Mouse (Mus musculus): ENCODE data around the gene Dmgdh. TPM values are rescaled to one million over a fixed set of nuclear protein-coding genes. Genes with fewer than 3 reads are reported as not detected.

The Dmgdh gene
- polyA plus RNA-seq, 1 experiment from 2014 or later, result 0.30 TPM

DNA sequence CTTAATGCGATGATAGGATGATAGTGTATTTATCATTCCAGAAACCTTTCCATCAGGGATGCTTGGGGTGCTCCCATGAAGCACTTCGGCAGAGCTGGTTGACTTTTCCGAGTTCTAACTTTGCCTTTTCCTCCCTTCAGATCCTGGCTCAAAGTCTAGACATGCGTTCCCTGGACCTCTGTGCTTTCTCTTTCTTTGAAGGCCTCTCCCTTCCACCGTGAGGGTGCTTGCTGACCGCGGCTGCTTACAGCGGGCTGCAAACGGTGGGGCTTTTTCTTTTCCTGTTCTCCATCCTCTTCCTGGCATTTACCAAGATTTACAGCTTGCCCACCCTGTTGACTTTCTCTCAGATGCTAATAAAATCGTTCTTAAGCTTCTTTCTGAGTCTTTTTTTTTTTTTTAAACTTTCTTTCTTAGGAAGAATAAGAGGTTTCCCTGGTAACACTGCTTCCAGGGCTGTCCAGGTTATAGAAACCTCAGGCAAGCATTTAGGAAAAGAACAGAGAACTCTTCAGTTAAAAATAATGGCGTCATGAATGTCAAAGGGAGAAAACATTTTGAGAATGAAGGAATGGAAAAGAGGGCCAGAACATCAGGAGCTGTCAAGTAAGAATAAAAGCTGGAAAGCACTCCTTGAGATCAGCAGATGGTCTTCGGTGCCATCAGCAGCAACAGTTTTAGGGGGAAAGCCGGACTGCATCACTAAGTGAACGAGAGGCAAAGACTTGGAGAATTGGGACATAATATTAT, 84.1 kb downstream of the Dmgdh start:
- Histone ChIP-seq H3K27ac (replicated peaks) (no peak overlapping the region), H3K9me3 (no peaks in the 10 kb centered on the region), H3K4me2 (no peak overlapping the region), H3K27me3 (no peaks in the 10 kb centered on the region), H3K4me3 (no peak overlapping the region), H3K4me1 (replicated peaks) (no peaks in the 10 kb centered on the region), H3K9ac (no peak overlapping the region), H3K36me3 (no peaks in the 10 kb centered on the region)
- 34% methylated on average over 14 of the region's 14 CpGs for WGBS
- ATAC-seq (ENCODE audit: low FRiP score, low read depth), result no peak

DNA sequence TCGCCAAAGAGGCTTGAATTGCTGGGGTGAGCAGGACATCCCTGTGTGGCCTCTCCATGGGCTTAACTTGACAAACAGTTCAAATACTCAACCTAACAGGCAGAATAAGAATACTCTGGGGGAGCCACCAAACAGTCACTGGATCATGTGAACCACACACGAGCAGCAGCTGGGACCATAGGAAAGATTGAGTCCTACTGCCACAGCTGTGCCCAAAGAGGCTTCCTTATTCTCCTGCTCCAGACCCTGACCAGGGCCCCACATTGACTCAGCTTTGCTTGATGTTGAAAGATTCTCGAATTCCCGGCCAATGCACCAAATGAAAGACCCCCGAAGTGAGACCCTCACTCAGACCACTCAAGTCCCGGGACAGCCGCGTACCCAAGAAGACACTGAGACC, 87.6 kb downstream of the Dmgdh start:
- H3K36me3 ChIP-seq, result no peaks in the 10 kb centered on the region
- H3K9me3 ChIP-seq, result no peaks in the 10 kb centered on the region
- H3K4me1 ChIP-seq (replicated peaks), result no peaks in the 10 kb centered on the region
- no peak for ATAC-seq (ENCODE audit: low FRiP score, low read depth)
- H3K27ac ChIP-seq (replicated peaks), result no peak overlapping the region
- 97% methylated on average over 8 of the region's 8 CpGs for WGBS
- no peaks in the 10 kb centered on the region for H3K27me3 ChIP-seq
- H3K4me3 ChIP-seq, result no peak overlapping the region
- H3K9ac ChIP-seq, result no peak overlapping the region
- H3K4me2 ChIP-seq, result no peak overlapping the region

DNA sequence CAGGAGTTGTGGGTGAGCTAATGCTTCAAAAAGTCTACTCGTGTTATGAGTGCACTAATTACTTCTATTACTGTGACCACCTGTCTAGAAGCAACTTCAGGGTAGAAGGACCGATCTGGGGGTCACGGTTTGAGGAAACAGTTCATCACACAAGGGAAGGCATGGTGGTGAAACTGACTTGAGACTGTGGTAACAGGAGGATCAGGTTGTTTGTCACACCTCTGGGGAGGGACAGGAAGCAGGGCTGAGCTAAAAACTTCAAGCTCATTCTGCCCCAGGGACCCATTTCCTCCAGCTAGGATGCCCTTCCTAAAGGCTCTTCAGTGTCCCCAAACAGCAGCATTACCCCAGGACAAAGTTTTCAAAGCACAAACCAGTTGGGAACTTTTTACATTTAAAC, 88.6 kb downstream of the Dmgdh start:
- Histone ChIP-seq H3K4me3 (no peak overlapping the region), H3K27ac (replicated peaks) (no peak overlapping the region), H3K9ac (no peak overlapping the region), H3K9me3 (no peaks in the 10 kb centered on the region), H3K36me3 (no peaks in the 10 kb centered on the region), H3K27me3 (no peaks in the 10 kb centered on the region), H3K4me1 (replicated peaks) (no peaks in the 10 kb centered on the region), H3K4me2 (no peak overlapping the region)
- 87% methylated on average over 3 of the region's 3 CpGs for WGBS
- no peak for ATAC-seq (ENCODE audit: low FRiP score, low read depth)

DNA sequence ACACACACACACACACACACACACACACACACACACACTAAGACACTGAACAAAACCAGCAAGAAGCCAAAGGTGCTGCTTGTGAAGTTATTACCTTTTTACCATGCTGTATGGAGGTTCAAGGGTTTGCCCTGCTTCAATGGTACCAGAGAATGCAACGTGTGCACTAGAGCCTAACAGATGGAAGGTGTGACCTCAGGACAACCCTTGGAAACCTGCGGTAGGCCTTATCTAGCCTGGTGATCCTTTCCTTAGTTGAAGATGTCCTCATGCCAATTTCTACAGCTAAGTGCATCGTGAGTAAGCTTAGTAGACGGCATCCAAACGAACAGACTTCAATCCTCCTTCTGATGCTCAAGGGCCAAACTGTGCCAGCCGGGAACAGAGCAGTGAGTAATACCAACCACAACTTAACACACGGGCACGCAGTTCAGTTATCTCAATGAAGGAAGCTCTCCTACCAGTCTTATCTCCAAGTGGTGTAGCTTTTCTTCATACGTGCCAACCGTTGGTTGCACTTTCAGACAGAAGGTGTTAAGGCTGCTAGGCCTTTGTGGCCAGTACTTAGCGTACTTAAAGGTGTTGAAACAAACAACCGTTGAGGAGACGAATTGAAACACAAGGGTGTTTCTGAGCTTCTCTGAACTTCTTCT, 90.2 kb downstream of the Dmgdh start:
- WGBS, result 92% methylated on average over 13 of the region's 13 CpGs
- Histone ChIP-seq H3K27me3 (no peaks in the 10 kb centered on the region), H3K9me3 (no peaks in the 10 kb centered on the region), H3K9ac (no peak overlapping the region), H3K36me3 (no peaks in the 10 kb centered on the region), H3K4me2 (no peak overlapping the region), H3K4me3 (no peak overlapping the region), H3K4me1 (replicated peaks) (no peaks in the 10 kb centered on the region), H3K27ac (replicated peaks) (no peak overlapping the region)
- no peak for ATAC-seq (ENCODE audit: low FRiP score, low read depth)

DNA sequence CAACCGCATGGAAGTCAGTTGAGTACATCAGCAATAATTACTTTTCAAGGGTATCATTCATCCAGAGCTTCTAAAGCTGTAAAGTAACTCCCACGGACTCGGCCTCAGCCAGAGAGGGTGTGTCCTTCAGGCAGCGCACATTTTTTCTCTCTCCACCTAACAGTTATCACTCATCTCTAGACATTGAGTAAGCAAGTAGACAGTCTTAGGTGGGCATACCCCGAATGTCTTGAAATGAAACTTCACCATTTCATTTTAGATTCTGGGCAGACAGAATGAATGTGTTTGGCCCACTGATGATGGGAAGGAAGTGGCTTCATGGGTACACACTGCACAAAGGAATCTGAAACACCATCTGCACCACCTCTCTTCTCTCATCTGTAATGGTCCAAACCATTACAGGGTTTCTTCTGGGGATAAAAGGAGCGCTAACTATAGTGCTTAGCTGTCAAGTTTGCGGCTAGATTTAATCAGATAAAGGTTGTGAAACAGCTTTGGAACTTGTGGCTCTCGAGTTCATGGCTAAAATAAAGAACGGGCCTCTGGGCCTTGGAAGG, 96.9 kb downstream of the Dmgdh start:
- Histone ChIP-seq H3K4me2 (peak overlapping the region; percentile 86), H3K9me3 (no peaks in the 10 kb centered on the region), H3K36me3 (no peaks in the 10 kb centered on the region), H3K27ac (replicated peaks) (peak overlapping the region; percentile 88), H3K4me1 (replicated peaks) (peaks cover 16% of the 10 kb centered on the region), H3K4me3 (peak overlapping the region; percentile 61), H3K27me3 (no peaks in the 10 kb centered on the region), H3K9ac (peak overlapping the region; percentile 69)
- peak; percentile 71 for ATAC-seq (ENCODE audit: low FRiP score, low read depth)
- 31% methylated on average over 9 of the region's 9 CpGs for WGBS

DNA sequence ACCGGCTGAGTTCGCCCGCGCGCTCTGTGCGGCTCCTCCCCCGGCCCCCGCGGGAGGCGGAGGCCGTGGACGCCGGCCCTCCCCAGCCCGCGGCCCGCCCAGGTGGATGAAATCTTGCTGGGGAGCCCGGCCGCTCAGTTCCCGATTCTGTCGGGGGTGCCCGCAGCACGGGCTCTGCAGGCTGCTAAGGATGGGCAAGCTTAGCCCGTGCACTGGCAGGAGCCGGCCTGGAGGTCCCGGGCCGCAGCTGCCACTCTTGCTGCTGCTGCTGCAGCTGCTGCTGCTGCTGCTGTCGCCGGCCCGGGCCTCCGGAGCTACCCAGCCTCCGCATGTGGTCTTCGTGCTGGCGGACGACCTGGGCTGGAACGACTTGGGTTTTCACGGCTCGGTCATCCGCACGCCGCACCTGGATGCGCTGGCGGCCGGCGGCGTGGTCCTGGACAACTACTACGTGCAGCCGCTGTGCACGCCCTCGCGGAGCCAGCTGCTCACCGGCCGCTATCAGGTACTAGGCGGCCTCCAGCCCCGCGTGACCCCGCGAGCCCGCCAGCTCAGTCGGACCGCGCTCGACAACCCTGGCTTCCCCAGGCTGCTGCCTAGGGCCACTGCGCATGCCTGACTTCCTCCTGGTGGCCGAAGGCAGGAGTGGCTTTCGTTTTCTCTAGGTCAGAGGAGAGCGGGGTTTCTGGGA, 97.5 kb downstream of the Dmgdh start, which contains the start of gene Arsb:
Gene Arsb, plus strand, starts transcription at position 43 of the 691 bp plus-strand sequence.
- Histone ChIP-seq H3K4me2 (peak within 1 kb of the TSS; percentile 86), H3K9ac (peak within 1 kb of the TSS; percentile 69), H3K27ac (replicated peaks) (peak within 1 kb of the TSS; percentile 88), H3K4me3 (peak within 1 kb of the TSS; percentile 61), H3K4me1 (replicated peaks) (peaks cover 16% of the 10 kb centered on the region), H3K36me3 (no peaks in the 10 kb centered on the region), H3K27me3 (no peaks in the 10 kb centered on the region), H3K9me3 (no peaks in the 10 kb centered on the region)
- WGBS, result under 1% methylated on average over 65 of the region's 66 CpGs
- peak; percentile 93 for ATAC-seq (ENCODE audit: low FRiP score, low read depth)

DNA sequence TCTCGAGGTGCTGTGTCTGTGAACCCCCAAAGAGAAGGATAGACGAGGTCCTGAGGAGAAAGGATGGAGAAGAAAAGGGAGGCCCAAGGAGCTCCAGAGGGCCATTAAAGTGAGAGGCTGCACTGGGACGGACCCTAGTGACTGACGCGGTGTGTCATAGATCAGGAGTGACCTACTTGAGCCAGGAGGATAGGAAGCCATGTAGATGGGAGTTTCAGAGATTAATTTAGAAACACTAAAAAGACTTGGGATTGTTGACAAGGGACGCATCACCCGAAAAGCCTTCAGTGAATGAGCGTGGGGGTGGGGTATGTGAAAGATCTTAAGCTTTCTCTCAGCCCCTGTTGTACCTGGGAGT, 98.0 kb downstream of the Dmgdh start:
- H3K9ac ChIP-seq, result peak overlapping the region; percentile 69
- H3K9me3 ChIP-seq, result no peaks in the 10 kb centered on the region
- no peaks in the 10 kb centered on the region for H3K36me3 ChIP-seq
- no peaks in the 10 kb centered on the region for H3K27me3 ChIP-seq
- H3K27ac ChIP-seq (replicated peaks), result peak overlapping the region; percentile 88
- peak overlapping the region; percentile 61 for H3K4me3 ChIP-seq
- 29% methylated on average over 8 of the region's 8 CpGs for WGBS
- ATAC-seq (ENCODE audit: low FRiP score, low read depth), result peak; percentile 75
- H3K4me1 ChIP-seq (replicated peaks), result peaks cover 16% of the 10 kb centered on the region
- H3K4me2 ChIP-seq, result peak overlapping the region; percentile 86

DNA sequence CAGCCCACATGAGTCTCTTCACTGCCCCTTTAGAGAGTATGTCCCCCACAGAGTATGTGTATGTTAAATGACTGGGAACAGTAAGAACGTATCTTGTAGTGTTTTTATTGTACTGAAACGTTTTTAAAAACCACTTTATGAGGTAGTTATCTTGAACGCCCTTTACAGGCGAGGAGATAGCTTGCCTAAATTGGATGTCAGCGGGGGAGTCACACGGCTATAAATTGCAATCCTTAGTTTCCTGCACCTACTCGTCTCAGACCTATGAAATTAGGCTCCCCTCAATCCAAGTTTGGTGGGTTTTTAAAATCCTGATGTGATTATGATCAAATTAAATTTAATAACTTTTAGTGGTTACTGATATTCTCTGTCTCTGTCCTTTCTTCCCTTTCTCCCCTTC, 98.6 kb downstream of the Dmgdh start:
- no peak overlapping the region for H3K27ac ChIP-seq (replicated peaks)
- no peaks in the 10 kb centered on the region for H3K9me3 ChIP-seq
- no peak for ATAC-seq (ENCODE audit: low FRiP score, low read depth)
- H3K4me1 ChIP-seq (replicated peaks), result peaks cover 16% of the 10 kb centered on the region
- H3K9ac ChIP-seq, result no peak overlapping the region
- WGBS, result 71% methylated on average over 7 of the region's 7 CpGs
- no peak overlapping the region for H3K4me3 ChIP-seq
- peak overlapping the region; percentile 86 for H3K4me2 ChIP-seq
- no peaks in the 10 kb centered on the region for H3K36me3 ChIP-seq
- H3K27me3 ChIP-seq, result no peaks in the 10 kb centered on the region

DNA sequence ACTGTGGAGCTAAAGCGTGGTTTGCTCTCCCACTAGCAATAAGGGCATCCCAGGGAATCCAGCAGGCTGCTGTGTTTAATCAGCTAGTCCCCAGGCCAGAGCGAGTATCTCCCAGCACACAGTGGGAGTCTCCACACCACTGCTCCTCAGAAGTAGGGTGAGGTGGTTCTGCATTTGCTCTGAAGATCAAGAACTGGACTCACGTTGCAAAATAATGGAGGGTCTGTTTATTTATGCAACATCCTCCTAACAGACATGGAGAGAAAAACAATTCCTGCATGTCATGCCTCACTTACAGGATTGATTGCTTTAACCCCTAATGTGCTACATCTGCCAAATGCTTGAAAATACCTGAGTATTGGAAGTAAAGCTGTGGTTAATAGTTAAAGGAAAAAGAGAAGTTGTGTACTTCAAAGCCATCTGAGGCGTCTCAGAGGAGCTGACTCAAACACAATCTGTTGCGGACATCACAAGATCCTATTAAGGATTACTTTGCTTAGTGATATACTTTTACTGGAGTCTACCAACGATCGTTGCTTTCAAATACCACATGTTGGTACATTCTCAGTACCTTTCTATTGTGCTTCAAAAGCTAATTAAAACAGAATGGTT, 99.6 kb downstream of the Dmgdh start:
- H3K27me3 ChIP-seq, result no peaks in the 10 kb centered on the region
- 0 out of 2 replicates have a peak overlapping the region, but pooled peaks have one; percentile 9 for H3K4me2 ChIP-seq
- H3K4me1 ChIP-seq (replicated peaks), result peaks cover 16% of the 10 kb centered on the region
- no peaks in the 10 kb centered on the region for H3K9me3 ChIP-seq
- no peak overlapping the region for H3K4me3 ChIP-seq
- no peak for ATAC-seq (ENCODE audit: low FRiP score, low read depth)
- no peaks in the 10 kb centered on the region for H3K36me3 ChIP-seq
- H3K9ac ChIP-seq, result no peak overlapping the region
- WGBS, result 65% methylated on average over 7 of the region's 7 CpGs
- 0 out of 2 replicates have a peak overlapping the region, but pooled peaks have one; percentile 23 for H3K27ac ChIP-seq (replicated peaks)

DNA sequence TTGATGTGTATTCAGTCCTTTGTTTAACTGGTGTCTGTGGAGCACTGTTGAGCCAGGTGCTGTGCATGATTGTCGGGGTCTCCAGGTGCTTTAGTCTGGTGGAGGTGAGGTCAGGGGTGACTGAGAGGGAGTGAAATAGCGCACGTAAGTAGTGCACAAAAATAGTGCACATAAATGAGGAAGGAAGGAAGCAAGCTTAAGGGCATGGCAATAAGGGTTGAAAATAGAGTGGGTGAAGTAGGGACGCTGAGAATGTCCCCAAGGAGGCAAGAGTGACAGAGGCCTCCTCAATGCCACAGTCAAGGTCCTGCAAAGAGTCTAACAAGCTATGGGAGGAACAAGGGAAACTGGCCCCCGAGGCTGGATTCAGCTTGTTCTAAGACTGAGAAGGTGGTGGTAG, 108.6 kb downstream of the Dmgdh start:
- ATAC-seq (ENCODE audit: low FRiP score, low read depth), result no peak
- 90% methylated on average over 5 of the region's 5 CpGs for WGBS
- Histone ChIP-seq H3K9me3 (no peaks in the 10 kb centered on the region), H3K4me1 (replicated peaks) (no peaks in the 10 kb centered on the region; the same call in 1 of the 2 replicates), H3K4me3 (no peak overlapping the region), H3K36me3 (no peaks in the 10 kb centered on the region), H3K27ac (replicated peaks) (no peak overlapping the region), H3K4me2 (no peak overlapping the region), H3K9ac (no peak overlapping the region), H3K27me3 (no peaks in the 10 kb centered on the region)

DNA sequence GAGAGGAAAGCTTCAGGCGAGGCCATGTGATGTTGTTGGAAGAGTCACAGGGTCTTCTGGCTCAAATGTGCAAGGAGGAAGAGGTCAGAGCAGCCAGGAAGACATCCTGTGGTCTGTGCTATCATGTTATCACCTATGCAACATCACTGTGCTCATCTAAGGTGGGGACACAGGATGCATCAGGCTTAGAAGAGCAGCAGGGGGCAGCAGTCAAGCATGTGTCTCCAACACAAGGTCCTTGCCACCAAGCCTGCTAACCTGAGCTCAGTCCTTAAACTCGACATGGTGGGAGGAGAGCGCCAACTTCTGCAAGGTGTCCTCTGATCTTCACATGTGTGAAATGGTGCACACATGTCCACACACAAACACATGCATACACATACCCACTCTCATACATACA, 111.1 kb downstream of the Dmgdh start:
- Histone ChIP-seq H3K27ac (replicated peaks) (no peak overlapping the region), H3K36me3 (no peaks in the 10 kb centered on the region), H3K4me1 (replicated peaks) (no peaks in the 10 kb centered on the region; the same call in 1 of the 2 replicates), H3K9me3 (no peaks in the 10 kb centered on the region), H3K27me3 (no peaks in the 10 kb centered on the region), H3K9ac (no peak overlapping the region), H3K4me2 (no peak overlapping the region), H3K4me3 (no peak overlapping the region)
- WGBS, result 78% methylated on average over 3 of the region's 3 CpGs
- no peak for ATAC-seq (ENCODE audit: low FRiP score, low read depth)

Measured in hindbrain, embryonic 15.5 days (tissue).